22 mouse cellular contexts compared by ENCODE assay signal in genomic region chr17:88142809-88143208, GRCm38 (mm10).
DNase-seq lines count a peak whose midpoint lies in the region; ATAC-seq and TF ChIP-seq lines count a peak whose summit lies in the region.
"Had no signal": no experiment of that assay in that cellular context is flagged by ENCODE, and none has a peak within 500 bp of the region (broad histone marks: within the 10 kb centered on the region; RNA-seq: fewer than 3 reads in every experiment).

No protein-coding gene starts in this region.

- H3K4me3 ChIP-seq in layer of hippocampus, adult 2 months: no peak overlapping the region
- H3K4me3 ChIP-seq: embryonic facial prominence, embryonic 10.5 days; embryonic facial prominence, embryonic 12.5 days; erythroblast, embryonic 14.5 days; forebrain, embryonic 10.5 days; forebrain, embryonic 12.5 days had no signal

- ATAC-seq in hematopoietic stem cell, adult 5-6 weeks (replicated peaks in 1 of 2; ENCODE audit: insufficient read depth in 1 of 2, low FRiP score in 2 of 2, low TSS enrichment in 1 of 2, low read depth in 1 of 2, poor library complexity in 2 of 2, severe bottlenecking in 2 of 2): peak; percentile 53 to 56; a peak in 2 of 4 replicates
- ATAC-seq in megakaryocyte progenitor cell, adult 5-6 weeks (replicated peaks; ENCODE audit: poor library complexity): peak; percentile 61
- ATAC-seq: activated CD4-positive, CD25-positive, alpha-beta regulatory T cell, adult 4 months; forebrain, embryonic 14.5 days; forebrain, embryonic 16.5 days; Patski had no signal

- H3K27ac ChIP-seq in layer of hippocampus, adult 2 months: no peak overlapping the region
- H3K27ac ChIP-seq: embryonic facial prominence, embryonic 10.5 days; embryonic facial prominence, embryonic 12.5 days; forebrain, embryonic 10.5 days; forebrain, embryonic 12.5 days had no signal

- DNase-seq in frontal cortex, postnatal 36 days (ENCODE audit: low spot score in 2 of 2): no peak
- no peak for DNase-seq in layer of hippocampus, adult 2 months (ENCODE audit: low spot score in 2 of 2)
- DNase-seq in Muller cell, postnatal 12 days (ENCODE audit: inconsistent ontology term): no peak
- DNase-seq: adrenal gland, adult 8-10 months; adrenal gland, postnatal 14 days; cerebellum, adult 11 months; cerebellum, adult 18-20 months; cerebellum, adult 8-10 months; cerebellum, adult 9-11 months; cerebellum, postnatal 14 days; cerebellum, postnatal 36 days had no signal

- TF ChIP-seq CTCF in layer of hippocampus, adult 2 months (conservative IDR thresholded peaks at IDR 0.05): no peak
